Mouse (Mus musculus): Measurements from ENCODE around the gene Dgkg. TPM values are rescaled to one million over a fixed set of nuclear protein-coding genes. Genes with fewer than 3 reads are reported as not detected.

The Dgkg gene
- polyA plus RNA-seq, 1 experiment from 2014 or later: 3.5 TPM

- Histone ChIP-seq H3K27ac (ENCODE audit: low read depth, low read length) (no peak overlapping the region), H3K36me3 (ENCODE audit: control insufficient read depth, insufficient read depth) (peaks cover 12% of the 10 kb centered on the region), H3K9me3 (ENCODE audit: control insufficient read depth) (no peaks in the 10 kb centered on the region), H3K9ac (ENCODE audit: low read depth, low read length) (no peak overlapping the region), H3K4me3 (ENCODE audit: low read depth, low read length) (no peak overlapping the region), H3K4me2 (replicated peaks; ENCODE audit: low read depth) (no peak overlapping the region), H3K4me1 (replicated peaks; ENCODE audit: control insufficient read depth, insufficient read depth, low read length) (no peaks in the 10 kb centered on the region), H3K27me3 (replicated peaks; ENCODE audit: control insufficient read depth, insufficient read depth, low read length) (no peaks in the 10 kb centered on the region; the same call in 1 of the 2 replicates)
- ATAC-seq: no peak
- 77% methylated on average over 5 of the region's 5 CpGs for WGBS
- TF ChIP-seq CTCF (IDR thresholded peaks at IDR 0.05; ENCODE audit: low read depth): no peak
These were observed 153.0 kb downstream of the Dgkg start for GRCm38 (mm10) chr16:22504049-22504448.

- H3K9ac ChIP-seq (ENCODE audit: low read depth, low read length): no peak overlapping the region
- no peaks in the 10 kb centered on the region for H3K4me1 ChIP-seq (replicated peaks; ENCODE audit: control insufficient read depth, insufficient read depth, low read length)
- no peak for TF ChIP-seq CTCF (IDR thresholded peaks at IDR 0.05; ENCODE audit: low read depth)
- 39% methylated on average over 4 of the region's 4 CpGs for WGBS
- H3K4me3 ChIP-seq (ENCODE audit: low read depth, low read length): no peak overlapping the region
- H3K36me3 ChIP-seq (ENCODE audit: control insufficient read depth, insufficient read depth): peaks cover 13% of the 10 kb centered on the region
- no peaks in the 10 kb centered on the region; the same call in 1 of the 2 replicates for H3K27me3 ChIP-seq (replicated peaks; ENCODE audit: control insufficient read depth, insufficient read depth, low read length)
- no peak overlapping the region for H3K27ac ChIP-seq (ENCODE audit: low read depth, low read length)
- no peak for ATAC-seq
- no peaks in the 10 kb centered on the region for H3K9me3 ChIP-seq (ENCODE audit: control insufficient read depth)
- H3K4me2 ChIP-seq (replicated peaks; ENCODE audit: low read depth): no peak overlapping the region
These were observed 153.6 kb downstream of the Dgkg start for GRCm38 (mm10) chr16:22503467-22503866.

- Histone ChIP-seq H3K36me3 (ENCODE audit: control insufficient read depth, insufficient read depth) (peaks cover 17% of the 10 kb centered on the region), H3K27me3 (replicated peaks; ENCODE audit: control insufficient read depth, insufficient read depth, low read length) (no peaks in the 10 kb centered on the region; the same call in 1 of the 2 replicates), H3K4me2 (replicated peaks; ENCODE audit: low read depth) (no peak overlapping the region), H3K4me3 (ENCODE audit: low read depth, low read length) (no peak overlapping the region), H3K4me1 (replicated peaks; ENCODE audit: control insufficient read depth, insufficient read depth, low read length) (no peaks in the 10 kb centered on the region), H3K9me3 (ENCODE audit: control insufficient read depth) (no peaks in the 10 kb centered on the region), H3K9ac (ENCODE audit: low read depth, low read length) (no peak overlapping the region), H3K27ac (ENCODE audit: low read depth, low read length) (no peak overlapping the region)
- ATAC-seq: no peak
- no peak for TF ChIP-seq CTCF (IDR thresholded peaks at IDR 0.05; ENCODE audit: low read depth)
- WGBS: 44% methylated on average over 6 of the region's 6 CpGs
These were observed 155.2 kb downstream of the Dgkg start for GRCm38 (mm10) chr16:22501855-22502254.

GRCm38 (mm10) chr16:22500561-22500960 lies 156.5 kb downstream of the Dgkg start:
- H3K4me2 ChIP-seq (replicated peaks; ENCODE audit: low read depth): no peak overlapping the region
- 86% methylated on average over 5 of the region's 5 CpGs for WGBS
- no peak for ATAC-seq
- H3K27ac ChIP-seq (ENCODE audit: low read depth, low read length): no peak overlapping the region
- no peaks in the 10 kb centered on the region for H3K4me1 ChIP-seq (replicated peaks; ENCODE audit: control insufficient read depth, insufficient read depth, low read length)
- peaks cover 17% of the 10 kb centered on the region for H3K36me3 ChIP-seq (ENCODE audit: control insufficient read depth, insufficient read depth)
- no peak for TF ChIP-seq CTCF (IDR thresholded peaks at IDR 0.05; ENCODE audit: low read depth)
- no peak overlapping the region for H3K9ac ChIP-seq (ENCODE audit: low read depth, low read length)
- H3K4me3 ChIP-seq (ENCODE audit: low read depth, low read length): no peak overlapping the region
- no peaks in the 10 kb centered on the region; the same call in 1 of the 2 replicates for H3K27me3 ChIP-seq (replicated peaks; ENCODE audit: control insufficient read depth, insufficient read depth, low read length)
- H3K9me3 ChIP-seq (ENCODE audit: control insufficient read depth): no peaks in the 10 kb centered on the region

- H3K4me2 ChIP-seq (replicated peaks; ENCODE audit: low read depth): no peak overlapping the region
- WGBS: 94% methylated on average over 5 of the region's 5 CpGs
- no peak for ATAC-seq
- H3K27me3 ChIP-seq (replicated peaks; ENCODE audit: control insufficient read depth, insufficient read depth, low read length): no peaks in the 10 kb centered on the region; the same call in 1 of the 2 replicates
- no peak overlapping the region for H3K9ac ChIP-seq (ENCODE audit: low read depth, low read length)
- no peaks in the 10 kb centered on the region for H3K4me1 ChIP-seq (replicated peaks; ENCODE audit: control insufficient read depth, insufficient read depth, low read length)
- H3K9me3 ChIP-seq (ENCODE audit: control insufficient read depth): no peaks in the 10 kb centered on the region
- no peak overlapping the region for H3K27ac ChIP-seq (ENCODE audit: low read depth, low read length)
- H3K4me3 ChIP-seq (ENCODE audit: low read depth, low read length): no peak overlapping the region
- no peak for TF ChIP-seq CTCF (IDR thresholded peaks at IDR 0.05; ENCODE audit: low read depth)
- H3K36me3 ChIP-seq (ENCODE audit: control insufficient read depth, insufficient read depth): peaks cover 17% of the 10 kb centered on the region
These were observed 157.1 kb downstream of the Dgkg start for GRCm38 (mm10) chr16:22499951-22500350.

- no peak for TF ChIP-seq CTCF (IDR thresholded peaks at IDR 0.05; ENCODE audit: low read depth)
- Histone ChIP-seq H3K4me3 (ENCODE audit: low read depth, low read length) (no peak overlapping the region), H3K27ac (ENCODE audit: low read depth, low read length) (no peak overlapping the region), H3K9ac (ENCODE audit: low read depth, low read length) (no peak overlapping the region), H3K4me2 (replicated peaks; ENCODE audit: low read depth) (no peak overlapping the region), H3K4me1 (replicated peaks; ENCODE audit: control insufficient read depth, insufficient read depth, low read length) (no peaks in the 10 kb centered on the region), H3K36me3 (ENCODE audit: control insufficient read depth, insufficient read depth) (peaks cover 17% of the 10 kb centered on the region), H3K27me3 (replicated peaks; ENCODE audit: control insufficient read depth, insufficient read depth, low read length) (no peaks in the 10 kb centered on the region; the same call in 1 of the 2 replicates), H3K9me3 (ENCODE audit: control insufficient read depth) (no peaks in the 10 kb centered on the region)
- no peak for ATAC-seq
- WGBS: 85% methylated on average over 3 of the region's 3 CpGs
These were observed 157.6 kb downstream of the Dgkg start for GRCm38 (mm10) chr16:22499447-22499846.

DNA sequence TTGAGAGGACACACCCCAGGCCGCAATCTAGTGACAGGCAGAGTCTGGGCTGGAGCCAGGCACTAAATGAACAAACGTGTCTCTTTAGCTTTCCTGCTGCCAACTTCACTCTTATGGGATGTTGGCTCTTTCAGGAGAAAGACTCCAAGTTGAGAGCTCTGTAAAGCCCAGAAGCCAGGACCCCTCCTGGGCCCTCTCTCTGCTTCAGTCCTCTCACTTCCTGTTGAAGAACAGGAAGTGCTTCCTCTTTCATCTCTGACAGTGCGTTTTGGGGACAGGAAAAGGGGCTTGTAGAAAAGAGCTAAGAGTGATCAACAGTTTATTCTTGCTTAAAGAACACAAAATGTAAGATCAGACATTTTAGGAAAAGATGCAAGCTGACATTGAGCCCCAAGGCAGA lies 159.0 kb downstream of the Dgkg start:
- Histone ChIP-seq H3K4me1 (replicated peaks; ENCODE audit: control insufficient read depth, insufficient read depth, low read length) (no peaks in the 10 kb centered on the region), H3K9me3 (ENCODE audit: control insufficient read depth) (no peaks in the 10 kb centered on the region), H3K4me3 (ENCODE audit: low read depth, low read length) (no peak overlapping the region), H3K9ac (ENCODE audit: low read depth, low read length) (no peak overlapping the region), H3K27ac (ENCODE audit: low read depth, low read length) (no peak overlapping the region), H3K36me3 (ENCODE audit: control insufficient read depth, insufficient read depth) (peaks cover 17% of the 10 kb centered on the region), H3K4me2 (replicated peaks; ENCODE audit: low read depth) (no peak overlapping the region), H3K27me3 (replicated peaks; ENCODE audit: control insufficient read depth, insufficient read depth, low read length) (no peaks in the 10 kb centered on the region; the same call in 1 of the 2 replicates)
- WGBS: 61% methylated on average over 3 of the region's 3 CpGs
- no peak for ATAC-seq
- no peak for TF ChIP-seq CTCF (IDR thresholded peaks at IDR 0.05; ENCODE audit: low read depth)

All from intestine, postnatal 0 days (tissue).